Mouse (Mus musculus) lung, adult 10 weeks (tissue): ENCODE measurements around the gene Rbm31y. TPM values are rescaled to one million over a fixed set of nuclear protein-coding genes. Genes with fewer than 3 reads are reported as not detected.

Experiments used
- polyA plus RNA-seq: library from polyadenylated mRNA; stranded (reverse); fragments of 350-450 nt; fragmentation: Illumina TruSeq; extraction: RNeasy Lipid Tissue Mini Kit (QIAGEN cat#74804); gene quantifications from one replicate; pipeline ENCODE4 v1.2.3, GENCODE M21; 2014; ENCODE audit warnings: low read depth, low replicate concordance; ENCODE audit not compliant: insufficient read depth

Rbm31y gene
- not detected for polyA plus RNA-seq

GRCm38 (mm10) chrY:17400461-17400860 is at the start of gene Rbm31y:
Gene Rbm31y (plus strand): TSS chrY:17400761.

